Comparison of ENCODE assay signal across 8 mouse cellular contexts in genomic region chr6:136808631-136809046, GRCm38 (mm10). TPM values are rescaled to one million over a fixed set of nuclear protein-coding genes. Genes with fewer than 3 reads are reported as not detected.
DNase-seq lines count a peak whose midpoint lies in the region; ATAC-seq and TF ChIP-seq lines count a peak whose summit lies in the region.

No protein-coding gene starts in this region.

- H3K9ac ChIP-seq in midbrain, embryonic 15.5 days: peak overlapping the region; percentile 64

- H3K27ac ChIP-seq in embryonic fibroblast, embryonic 13.5 days (ENCODE audit: insufficient read depth, low read length): peak overlapping the region; percentile 79
- H3K27ac ChIP-seq in midbrain, embryonic 15.5 days: peak overlapping the region; percentile 78; the same call in 1 of the 2 replicates

- DNase-seq in gastrocnemius, postnatal 10 days: peak; percentile 32
- DNase-seq in gastrocnemius, postnatal 25 days: no peak
- DNase-seq in G1E (ENCODE audit: low spot score) (peak; percentile 25), liver (peak; percentile 67)
- DNase-seq in heart, postnatal 4 days: peak; percentile 49
- peak; percentile 59 for DNase-seq in testis, postnatal 10 days (ENCODE audit: low spot score)

- H3K9me3 ChIP-seq in G1E (replicated peaks): no peaks in the 10 kb centered on the region
- no peaks in the 10 kb centered on the region for H3K9me3 ChIP-seq in midbrain, embryonic 15.5 days

- no peak for TF ChIP-seq POLR2A in embryonic fibroblast, embryonic 13.5 days (IDR thresholded peaks at IDR 0.05; ENCODE audit: low read depth, low read length)

- H3K36me3 ChIP-seq in G1E (replicated peaks): peaks cover 39% of the 10 kb centered on the region
- peaks cover 13% of the 10 kb centered on the region; the same call in 1 of the 2 replicates for H3K36me3 ChIP-seq in midbrain, embryonic 15.5 days (replicated peaks)

- H3K4me1 ChIP-seq in G1E (ENCODE audit: insufficient read depth, low read depth, low read length): peaks cover 48% of the 10 kb centered on the region
- no peaks in the 10 kb centered on the region; the same call in 1 of the 2 replicates for H3K4me1 ChIP-seq in embryonic fibroblast, embryonic 13.5 days (ENCODE audit: control insufficient read depth, insufficient read depth, low read length)
- peaks cover 32% of the 10 kb centered on the region for H3K4me1 ChIP-seq in midbrain, embryonic 15.5 days

- no peak for TF ChIP-seq CTCF in G1E (IDR thresholded peaks at IDR 0.05; ENCODE audit: low read depth, low read length)
- TF ChIP-seq CTCF in embryonic fibroblast, embryonic 13.5 days (IDR thresholded peaks at IDR 0.05; ENCODE audit: borderline replicate concordance, insufficient read depth, low read length): no peak

- H3K4me3 ChIP-seq in G1E (ENCODE audit: low read depth, low read length): peak overlapping the region; percentile 81
- peak overlapping the region; percentile 97 for H3K4me3 ChIP-seq in embryonic fibroblast, embryonic 13.5 days (ENCODE audit: insufficient read depth, low read length)
- peak overlapping the region; percentile 89 for H3K4me3 ChIP-seq in midbrain, embryonic 15.5 days

- WGBS in midbrain, embryonic 15.5 days: under 1% methylated on average over 28 of the region's 28 CpGs

- no peak for ATAC-seq in G1E (ENCODE audit: extremely low read depth, insufficient number of reproducible peaks, low FRiP score, poor library complexity, severe bottlenecking)
- ATAC-seq in midbrain, embryonic 15.5 days (replicated peaks): peak; percentile 12

- H3K4me2 ChIP-seq in midbrain, embryonic 15.5 days: peak overlapping the region; percentile 77

- no peaks in the 10 kb centered on the region for H3K27me3 ChIP-seq in G1E (ENCODE audit: insufficient read depth, low read length)
- no peaks in the 10 kb centered on the region for H3K27me3 ChIP-seq in midbrain, embryonic 15.5 days (replicated peaks)

RNA-seq across cellular contexts. Expression of gene H2afj, which starts 0.6 kb away (rescaled TPM):
- total RNA-seq in gastrocnemius, postnatal 10 days (2021): 10 to 100 TPM; 16.3 to 17.6 TPM
- total RNA-seq in gastrocnemius, postnatal 25 days (2021): 10 to 100 TPM; 16.4 to 17.9 TPM
- total RNA-seq in G1E (2014; fragmentation: Nextera tagmentation) (17.4 and 23.6 TPM in 2 replicates), G1E (2017) (84.6 and 98.5 TPM in 2 replicates)
- 479 and 625 TPM in 2 replicates for polyA plus RNA-seq in G1E (2012)
- 31.3 and 46.4 TPM in 2 replicates for polyA plus RNA-seq in embryonic fibroblast, embryonic 13.5 days (2011; ENCODE audit: insufficient read length, low read depth, missing spikeins)
- total RNA-seq in heart, postnatal 4 days (2021): 10 to 100 TPM; 28.1 to 33.6 TPM
- polyA plus RNA-seq in midbrain, embryonic 15.5 days (2015; fragmentation: Nextera tagmentation; extraction: Ambion mirVana): 98.3 and 103 TPM in 2 replicates

RNA-seq across cellular contexts. Expression of gene Hist4h4, which starts 4.4 kb away (rescaled TPM):
- 10 to 100 TPM; 19.9 to 21.8 TPM for total RNA-seq in gastrocnemius, postnatal 10 days (2021)
- 1 to 10 TPM; 4.7 TPM for total RNA-seq in gastrocnemius, postnatal 25 days (2021)
- total RNA-seq in G1E (2014; fragmentation: Nextera tagmentation): 179 and 196 TPM in 2 replicates
- total RNA-seq in G1E (2017): 60.9 and 79.0 TPM in 2 replicates
- polyA plus RNA-seq in G1E (2012): 0.89 and 6.6 TPM in 2 replicates
- polyA plus RNA-seq in embryonic fibroblast, embryonic 13.5 days (2011; ENCODE audit: insufficient read length, low read depth, missing spikeins): 0.28 and 0.72 TPM in 2 replicates
- 10 to 100 TPM; 32.8 to 34.4 TPM for total RNA-seq in heart, postnatal 4 days (2021)
- 0.77 and 0.87 TPM in 2 replicates for polyA plus RNA-seq in midbrain, embryonic 15.5 days (2015; fragmentation: Nextera tagmentation; extraction: Ambion mirVana)

RNA-seq across cellular contexts. Expression of gene BC049715, which starts 18.8 kb away (rescaled TPM):
- under 1 TPM; 0.38 to 0.65 TPM for total RNA-seq in gastrocnemius, postnatal 10 days (2021)
- total RNA-seq in gastrocnemius, postnatal 25 days (2021): not detected
- total RNA-seq in G1E (2014; fragmentation: Nextera tagmentation): 2.0 and 2.6 TPM in 2 replicates
- total RNA-seq in G1E (2017): 1.5 and 1.9 TPM in 2 replicates
- 2.6 and 4.2 TPM in 2 replicates for polyA plus RNA-seq in G1E (2012)
- 0.63 and 1.4 TPM in 2 replicates for polyA plus RNA-seq in embryonic fibroblast, embryonic 13.5 days (2011; ENCODE audit: insufficient read length, low read depth, missing spikeins)
- total RNA-seq in heart, postnatal 4 days (2021): 1 to 10 TPM; 2.1 to 2.5 TPM
- polyA plus RNA-seq in midbrain, embryonic 15.5 days (2015; fragmentation: Nextera tagmentation; extraction: Ambion mirVana): 1.5 and 1.8 TPM in 2 replicates

RNA-seq across cellular contexts. Expression of gene Wbp11, which starts 19.4 kb away (rescaled TPM):
- total RNA-seq in gastrocnemius, postnatal 10 days (2021): 10 to 100 TPM; 64.9 to 69.1 TPM
- total RNA-seq in gastrocnemius, postnatal 25 days (2021): 10 to 100 TPM; 48.1 to 49.0 TPM
- 172 and 202 TPM in 2 replicates for total RNA-seq in G1E (2014; fragmentation: Nextera tagmentation)
- total RNA-seq in G1E (2017): 35.3 and 49.0 TPM in 2 replicates
- 307 and 347 TPM in 2 replicates for polyA plus RNA-seq in G1E (2012)
- 68.5 and 85.3 TPM in 2 replicates for polyA plus RNA-seq in embryonic fibroblast, embryonic 13.5 days (2011; ENCODE audit: insufficient read length, low read depth, missing spikeins)
- total RNA-seq in heart, postnatal 4 days (2021): 10 to 100 TPM; 89.9 to 90.8 TPM
- polyA plus RNA-seq in midbrain, embryonic 15.5 days (2015; fragmentation: Nextera tagmentation; extraction: Ambion mirVana): 74.2 and 79.3 TPM in 2 replicates

RNA-seq across cellular contexts. Expression of gene Smco3, which starts 26.6 kb away (rescaled TPM):
- 1 to 10 TPM in 1 of 2 experiments, under 1 TPM in 1; 0.77 to 1.7 TPM for total RNA-seq in gastrocnemius, postnatal 10 days (2021)
- under 1 TPM; 0.24 to 0.26 TPM for total RNA-seq in gastrocnemius, postnatal 25 days (2021)
- not detected in 2 replicates for total RNA-seq in G1E (2014; fragmentation: Nextera tagmentation)
- total RNA-seq in G1E (2017): 0.12 and 0.38 TPM in 2 replicates
- polyA plus RNA-seq in G1E (2012): not detected in 2 replicates
- not detected in 2 replicates for polyA plus RNA-seq in embryonic fibroblast, embryonic 13.5 days (2011; ENCODE audit: insufficient read length, low read depth, missing spikeins)
- under 1 TPM in 1 of 2 experiments, not detected in 1; 0.20 TPM for total RNA-seq in heart, postnatal 4 days (2021)
- polyA plus RNA-seq in midbrain, embryonic 15.5 days (2015; fragmentation: Nextera tagmentation; extraction: Ambion mirVana): 0.66 and 1.3 TPM in 2 replicates
